In genomic region chr5:108670785-108671184, GRCm38 (mm10) we compare ENCODE assay signal across 8 mouse cellular contexts. TPM values are rescaled to one million over a fixed set of nuclear protein-coding genes. Genes with fewer than 3 reads are reported as not detected.
DNase-seq lines count a peak whose midpoint lies in the region; ATAC-seq and TF ChIP-seq lines count a peak whose summit lies in the region.
"Had no signal": no experiment of that assay in that cellular context is flagged by ENCODE, and none has a peak within 500 bp of the region (broad histone marks: within the 10 kb centered on the region; RNA-seq: fewer than 3 reads in every experiment).

No protein-coding gene starts in this region.

- peak; percentile 51 for TF ChIP-seq CTCF in ES-Bruce4 (IDR thresholded peaks at IDR 0.05; ENCODE audit: low read depth, low read length)

- ATAC-seq in hindbrain, embryonic 14.5 days (ENCODE audit: low FRiP score), result no peak
- no peak for ATAC-seq in hindbrain, embryonic 13.5 days (ENCODE audit: low FRiP score)
- 0 out of 2 replicates have a peak, but pooled peaks have one; percentile 31 for ATAC-seq in intestine, embryonic 15.5 days

- H3K4me2 ChIP-seq in hindbrain, embryonic 14.5 days (replicated peaks), result no peak overlapping the region
- no peak overlapping the region for H3K4me2 ChIP-seq in hindbrain, embryonic 13.5 days
- no peak overlapping the region for H3K4me2 ChIP-seq in intestine, embryonic 15.5 days (replicated peaks)
- H3K4me2 ChIP-seq: embryonic facial prominence, embryonic 15.5 days had no signal

- peak; percentile 45 for DNase-seq in hindbrain, embryonic 14.5 days (ENCODE audit: low spot score)
- DNase-seq in adrenal gland, postnatal 36 days, result peak; percentile 59 to 80
- peak; percentile 61 for DNase-seq in lung, postnatal 14 days
- no peak for DNase-seq in yolk sac, embryonic 10.5 days (ENCODE audit: low spot score)

- no peak for TF ChIP-seq EP300 in ES-Bruce4 (IDR thresholded peaks at IDR 0.05; ENCODE audit: insufficient read depth, low read depth, low read length)

- H3K27ac ChIP-seq in hindbrain, embryonic 14.5 days, result no peak overlapping the region
- H3K27ac ChIP-seq in hindbrain, embryonic 13.5 days, result no peak overlapping the region
- no peak overlapping the region for H3K27ac ChIP-seq in ES-Bruce4 (ENCODE audit: insufficient read depth, low read length)
- H3K27ac ChIP-seq in intestine, embryonic 15.5 days, result no peak overlapping the region
- H3K27ac ChIP-seq: embryonic facial prominence, embryonic 15.5 days had no signal

- no peaks in the 10 kb centered on the region for H3K9me3 ChIP-seq in hindbrain, embryonic 14.5 days (ENCODE audit: control insufficient read depth, low read length)
- no peaks in the 10 kb centered on the region for H3K9me3 ChIP-seq in hindbrain, embryonic 13.5 days
- H3K9me3 ChIP-seq in ES-Bruce4 (replicated peaks; ENCODE audit: control insufficient read depth, insufficient read depth, low read length, poor library complexity, severe bottlenecking), result no peaks in the 10 kb centered on the region
- no peaks in the 10 kb centered on the region for H3K9me3 ChIP-seq in intestine, embryonic 15.5 days
- H3K9me3 ChIP-seq: embryonic facial prominence, embryonic 15.5 days had no signal

- no peak overlapping the region for H3K9ac ChIP-seq in hindbrain, embryonic 14.5 days
- no peak overlapping the region for H3K9ac ChIP-seq in hindbrain, embryonic 13.5 days
- no peak overlapping the region for H3K9ac ChIP-seq in ES-Bruce4 (ENCODE audit: low read depth, poor library complexity, severe bottlenecking)
- H3K9ac ChIP-seq in intestine, embryonic 15.5 days, result no peak overlapping the region
- H3K9ac ChIP-seq: embryonic facial prominence, embryonic 15.5 days had no signal

- 0 out of 2 replicates have a peak, but pooled peaks cover 7% of the 10 kb centered on the region for H3K36me3 ChIP-seq in hindbrain, embryonic 14.5 days (replicated peaks; ENCODE audit: control insufficient read depth, insufficient read depth)
- H3K36me3 ChIP-seq in hindbrain, embryonic 13.5 days, result peaks cover 27% of the 10 kb centered on the region
- H3K36me3 ChIP-seq in ES-Bruce4 (ENCODE audit: control insufficient read depth, insufficient read depth, low read length, poor library complexity, severe bottlenecking), result no peaks in the 10 kb centered on the region
- peaks cover 4% of the 10 kb centered on the region; the same call in 1 of the 2 replicates for H3K36me3 ChIP-seq in intestine, embryonic 15.5 days

- no peak for TF ChIP-seq POLR2A in ES-Bruce4 (IDR thresholded peaks at IDR 0.05; ENCODE audit: insufficient read depth, low read length)

- H3K4me3 ChIP-seq in hindbrain, embryonic 14.5 days (replicated peaks; ENCODE audit: low read length), result no peak overlapping the region
- no peak overlapping the region for H3K4me3 ChIP-seq in hindbrain, embryonic 13.5 days
- no peak overlapping the region for H3K4me3 ChIP-seq in ES-Bruce4 (ENCODE audit: low read depth, low read length)
- no peak overlapping the region for H3K4me3 ChIP-seq in intestine, embryonic 15.5 days (replicated peaks)
- H3K4me3 ChIP-seq: embryonic facial prominence, embryonic 15.5 days had no signal

- 0 out of 2 replicates have a peak, but pooled peaks cover 10% of the 10 kb centered on the region for H3K4me1 ChIP-seq in hindbrain, embryonic 14.5 days (replicated peaks; ENCODE audit: control insufficient read depth, insufficient read depth, low read length)
- peaks cover 22% of the 10 kb centered on the region for H3K4me1 ChIP-seq in hindbrain, embryonic 13.5 days (replicated peaks)
- H3K4me1 ChIP-seq in ES-Bruce4 (ENCODE audit: control insufficient read depth, insufficient read depth, low read length), result peaks cover 2% of the 10 kb centered on the region
- H3K4me1 ChIP-seq in intestine, embryonic 15.5 days (replicated peaks), result peaks cover 13% of the 10 kb centered on the region

- no peaks in the 10 kb centered on the region for H3K27me3 ChIP-seq in hindbrain, embryonic 14.5 days (ENCODE audit: control insufficient read depth, insufficient read depth, low read length)
- H3K27me3 ChIP-seq in hindbrain, embryonic 13.5 days, result 0 out of 2 replicates have a peak, but pooled peaks cover 3% of the 10 kb centered on the region
- H3K27me3 ChIP-seq in ES-Bruce4 (ENCODE audit: control insufficient read depth, insufficient read depth, low read length, poor library complexity, severe bottlenecking), result no peaks in the 10 kb centered on the region
- no peaks in the 10 kb centered on the region for H3K27me3 ChIP-seq in intestine, embryonic 15.5 days (replicated peaks)
- H3K27me3 ChIP-seq: embryonic facial prominence, embryonic 15.5 days had no signal

RNA-seq across cellular contexts. Expression of gene Dgkq, which starts 1.3 kb away (rescaled TPM):
- 25.3 and 28.4 TPM in 2 replicates for polyA plus RNA-seq in hindbrain, embryonic 14.5 days (2014; fragmentation: Nextera tagmentation; extraction: Ambion mirVana)
- 23.8 and 27.2 TPM in 2 replicates for polyA plus RNA-seq in hindbrain, embryonic 13.5 days (2015; fragmentation: Nextera tagmentation; extraction: Ambion mirVana)
- polyA plus RNA-seq in ES-Bruce4 (2011; ENCODE audit: insufficient read depth, insufficient read length, low read depth, missing spikeins), result 6.5 and 10.7 TPM in 2 replicates
- total RNA-seq in adrenal gland, postnatal 36 days (2021), result 10 to 100 TPM; 17.4 to 18.7 TPM
- polyA plus RNA-seq in intestine, embryonic 15.5 days (2015; fragmentation: Nextera tagmentation; extraction: Ambion mirVana), result 11.1 and 11.2 TPM in 2 replicates

RNA-seq across cellular contexts. Expression of gene Slc26a1, which starts 4.6 kb away (rescaled TPM):
- 3.2 and 3.5 TPM in 2 replicates for polyA plus RNA-seq in hindbrain, embryonic 14.5 days (2014; fragmentation: Nextera tagmentation; extraction: Ambion mirVana)
- polyA plus RNA-seq in hindbrain, embryonic 13.5 days (2015; fragmentation: Nextera tagmentation; extraction: Ambion mirVana), result 2.0 and 2.7 TPM in 2 replicates
- not detected in 2 replicates for polyA plus RNA-seq in ES-Bruce4 (2011; ENCODE audit: insufficient read depth, insufficient read length, low read depth, missing spikeins)
- total RNA-seq in adrenal gland, postnatal 36 days (2021), result under 1 TPM in 1 of 2 experiments, not detected in 1; 0.30 TPM
- polyA plus RNA-seq in intestine, embryonic 15.5 days (2015; fragmentation: Nextera tagmentation; extraction: Ambion mirVana), result 3.6 and 4.9 TPM in 2 replicates

RNA-seq across cellular contexts. Expression of gene Idua, which starts 10.7 kb away (rescaled TPM):
- polyA plus RNA-seq in hindbrain, embryonic 14.5 days (2014; fragmentation: Nextera tagmentation; extraction: Ambion mirVana), result 9.8 and 11.3 TPM in 2 replicates
- polyA plus RNA-seq in hindbrain, embryonic 13.5 days (2015; fragmentation: Nextera tagmentation; extraction: Ambion mirVana), result 9.8 and 12.3 TPM in 2 replicates
- polyA plus RNA-seq in ES-Bruce4 (2011; ENCODE audit: insufficient read depth, insufficient read length, low read depth, missing spikeins), result 13.8 and 17.4 TPM in 2 replicates
- 10 to 100 TPM; 14.0 to 16.0 TPM for total RNA-seq in adrenal gland, postnatal 36 days (2021)
- 12.0 and 12.8 TPM in 2 replicates for polyA plus RNA-seq in intestine, embryonic 15.5 days (2015; fragmentation: Nextera tagmentation; extraction: Ambion mirVana)

RNA-seq across cellular contexts. Expression of gene Fgfrl1, which starts 21.4 kb away (rescaled TPM):
- 7.0 and 9.6 TPM in 2 replicates for polyA plus RNA-seq in hindbrain, embryonic 14.5 days (2014; fragmentation: Nextera tagmentation; extraction: Ambion mirVana)
- polyA plus RNA-seq in hindbrain, embryonic 13.5 days (2015; fragmentation: Nextera tagmentation; extraction: Ambion mirVana), result 4.7 and 5.8 TPM in 2 replicates
- polyA plus RNA-seq in ES-Bruce4 (2011; ENCODE audit: insufficient read depth, insufficient read length, low read depth, missing spikeins), result 8.9 and 13.2 TPM in 2 replicates
- 10 to 100 TPM; 45.8 to 47.5 TPM for total RNA-seq in adrenal gland, postnatal 36 days (2021)
- 21.8 and 26.3 TPM in 2 replicates for polyA plus RNA-seq in intestine, embryonic 15.5 days (2015; fragmentation: Nextera tagmentation; extraction: Ambion mirVana)

RNA-seq across cellular contexts. Expression of gene Tmem175, which starts 41.2 kb away (rescaled TPM):
- polyA plus RNA-seq in hindbrain, embryonic 14.5 days (2014; fragmentation: Nextera tagmentation; extraction: Ambion mirVana), result 27.2 and 29.7 TPM in 2 replicates
- polyA plus RNA-seq in hindbrain, embryonic 13.5 days (2015; fragmentation: Nextera tagmentation; extraction: Ambion mirVana), result 23.9 and 26.4 TPM in 2 replicates
- polyA plus RNA-seq in ES-Bruce4 (2011; ENCODE audit: insufficient read depth, insufficient read length, low read depth, missing spikeins), result 16.1 and 19.7 TPM in 2 replicates
- total RNA-seq in adrenal gland, postnatal 36 days (2021), result 10 to 100 TPM; 21.2 to 31.3 TPM
- polyA plus RNA-seq in intestine, embryonic 15.5 days (2015; fragmentation: Nextera tagmentation; extraction: Ambion mirVana), result 23.4 and 27.1 TPM in 2 replicates
